ENCODE assay signal across 8 mouse cellular contexts in the genomic region with DNA sequence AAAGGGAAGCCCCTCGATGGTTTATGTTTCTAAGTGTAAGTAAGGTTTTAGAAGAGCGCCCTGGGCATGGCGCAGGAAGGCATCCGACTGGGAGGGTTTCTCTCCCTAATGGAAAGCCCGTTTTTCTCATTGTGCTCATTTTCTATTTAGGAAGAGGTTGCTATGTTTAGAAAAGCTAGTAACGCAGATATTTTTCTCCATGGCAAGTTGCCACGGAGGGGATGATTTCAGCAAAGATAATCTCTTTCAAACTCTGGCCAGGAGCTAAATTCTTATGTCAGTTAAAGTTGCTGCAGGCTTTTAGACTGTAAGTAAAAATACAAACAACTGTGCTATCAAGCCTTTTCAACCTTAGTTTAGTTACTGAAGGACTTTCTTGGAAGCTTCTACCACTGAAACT.
A peak's percentile ranks its signal among the peaks of the same experiment; 100 is the strongest.
DNase-seq lines count a peak whose midpoint lies in the region; ATAC-seq and TF ChIP-seq lines count a peak whose summit lies in the region.

No protein-coding gene starts in this region.

- H3K27ac ChIP-seq in liver, embryonic 11.5 days (ENCODE audit: low read depth, low read length), result 0 out of 2 replicates have a peak overlapping the region, but pooled peaks have one; percentile 8
- H3K27ac ChIP-seq in liver, embryonic 12.5 days, result no peak overlapping the region
- peak overlapping the region; percentile 92 for H3K27ac ChIP-seq in embryonic facial prominence, embryonic 15.5 days (replicated peaks)
- peak overlapping the region; percentile 39; the same call in 1 of the 2 replicates for H3K27ac ChIP-seq in hindbrain, embryonic 16.5 days (ENCODE audit: low read depth, low read length)
- peak overlapping the region; percentile 32; the same call in 1 of the 2 replicates for H3K27ac ChIP-seq in midbrain, postnatal 0 days (ENCODE audit: low read depth, low read length)

- DNase-seq in liver, embryonic 11.5 days (ENCODE audit: low spot score), result no peak
- no peak for DNase-seq in midbrain, postnatal 0 days (ENCODE audit: low spot score)
- DNase-seq in testis, postnatal 14 days (ENCODE audit: low spot score), result no peak
- DNase-seq in spleen, postnatal 36 days (ENCODE audit: low spot score in 2 of 2), result no peak
- no peak for DNase-seq in natural killer cell, adult 2 months (ENCODE audit: low spot score in 2 of 2)

- H3K36me3 ChIP-seq in liver, embryonic 11.5 days (ENCODE audit: control insufficient read depth, insufficient read depth, low read length), result peaks cover 5% of the 10 kb centered on the region; the same call in 1 of the 2 replicates
- peaks cover 20% of the 10 kb centered on the region for H3K36me3 ChIP-seq in liver, embryonic 12.5 days
- peaks cover 4% of the 10 kb centered on the region; the same call in 1 of the 2 replicates for H3K36me3 ChIP-seq in embryonic facial prominence, embryonic 15.5 days
- no peaks in the 10 kb centered on the region for H3K36me3 ChIP-seq in hindbrain, embryonic 16.5 days (ENCODE audit: control insufficient read depth, insufficient read depth, low read length)
- H3K36me3 ChIP-seq in midbrain, postnatal 0 days (ENCODE audit: insufficient read depth, low read length), result no peaks in the 10 kb centered on the region

- no peak for TF ChIP-seq CTCF in midbrain, postnatal 0 days (IDR thresholded peaks at IDR 0.05)

- no peak overlapping the region for H3K4me2 ChIP-seq in liver, embryonic 11.5 days
- H3K4me2 ChIP-seq in liver, embryonic 12.5 days, result no peak overlapping the region
- no peak overlapping the region for H3K4me2 ChIP-seq in embryonic facial prominence, embryonic 15.5 days (replicated peaks)
- H3K4me2 ChIP-seq in hindbrain, embryonic 16.5 days (ENCODE audit: low read length), result no peak overlapping the region
- no peak overlapping the region for H3K4me2 ChIP-seq in midbrain, postnatal 0 days (ENCODE audit: low read depth, low read length, poor library complexity, severe bottlenecking)

- H3K9me3 ChIP-seq in liver, embryonic 11.5 days (ENCODE audit: control insufficient read depth, low read length), result no peaks in the 10 kb centered on the region
- no peaks in the 10 kb centered on the region for H3K9me3 ChIP-seq in liver, embryonic 12.5 days (replicated peaks)
- no peaks in the 10 kb centered on the region for H3K9me3 ChIP-seq in embryonic facial prominence, embryonic 15.5 days (replicated peaks)
- H3K9me3 ChIP-seq in hindbrain, embryonic 16.5 days (ENCODE audit: control insufficient read depth, low read length), result no peaks in the 10 kb centered on the region
- no peaks in the 10 kb centered on the region for H3K9me3 ChIP-seq in midbrain, postnatal 0 days (ENCODE audit: low read length)

- H3K4me3 ChIP-seq in liver, embryonic 11.5 days (ENCODE audit: low read depth, low read length), result no peak overlapping the region
- no peak overlapping the region for H3K4me3 ChIP-seq in liver, embryonic 12.5 days
- no peak overlapping the region for H3K4me3 ChIP-seq in embryonic facial prominence, embryonic 15.5 days (replicated peaks)
- no peak overlapping the region for H3K4me3 ChIP-seq in hindbrain, embryonic 16.5 days (ENCODE audit: low read length)
- no peak overlapping the region for H3K4me3 ChIP-seq in midbrain, postnatal 0 days (ENCODE audit: low read depth, low read length)

- WGBS in liver, embryonic 11.5 days, result 75% methylated on average over 7 of the region's 7 CpGs
- WGBS in liver, embryonic 12.5 days (ENCODE audit: insufficient replicate concordance), result 71% methylated on average over 7 of the region's 7 CpGs
- 27% methylated on average over 7 of the region's 7 CpGs for WGBS in embryonic facial prominence, embryonic 15.5 days
- WGBS in hindbrain, embryonic 16.5 days, result 47% methylated on average over 7 of the region's 7 CpGs
- WGBS in midbrain, postnatal 0 days, result 46% methylated on average over 7 of the region's 7 CpGs

- no peak overlapping the region for H3K9ac ChIP-seq in liver, embryonic 11.5 days (ENCODE audit: low read depth, low read length)
- no peak overlapping the region for H3K9ac ChIP-seq in liver, embryonic 12.5 days
- H3K9ac ChIP-seq in embryonic facial prominence, embryonic 15.5 days, result no peak overlapping the region
- no peak overlapping the region for H3K9ac ChIP-seq in hindbrain, embryonic 16.5 days (ENCODE audit: low read depth, low read length)
- H3K9ac ChIP-seq in midbrain, postnatal 0 days (replicated peaks; ENCODE audit: low read length, poor library complexity, severe bottlenecking), result no peak overlapping the region

- no peaks in the 10 kb centered on the region for H3K27me3 ChIP-seq in liver, embryonic 11.5 days (replicated peaks; ENCODE audit: control insufficient read depth, insufficient read depth, low read length)
- H3K27me3 ChIP-seq in liver, embryonic 12.5 days (replicated peaks), result no peaks in the 10 kb centered on the region
- H3K27me3 ChIP-seq in embryonic facial prominence, embryonic 15.5 days, result no peaks in the 10 kb centered on the region
- no peaks in the 10 kb centered on the region; the same call in 1 of the 2 replicates for H3K27me3 ChIP-seq in hindbrain, embryonic 16.5 days (replicated peaks; ENCODE audit: control insufficient read depth, insufficient read depth, low read length)
- no peaks in the 10 kb centered on the region for H3K27me3 ChIP-seq in midbrain, postnatal 0 days (ENCODE audit: insufficient read depth, low read length)

- no peak for ATAC-seq in liver, embryonic 11.5 days (replicated peaks; ENCODE audit: low FRiP score)
- no peak for ATAC-seq in liver, embryonic 12.5 days
- no peak for ATAC-seq in embryonic facial prominence, embryonic 15.5 days (ENCODE audit: insufficient number of reproducible peaks, low FRiP score, low TSS enrichment, low read depth)
- no peak for ATAC-seq in hindbrain, embryonic 16.5 days
- no peak for ATAC-seq in midbrain, postnatal 0 days (ENCODE audit: low FRiP score)

- H3K4me1 ChIP-seq in liver, embryonic 11.5 days (replicated peaks; ENCODE audit: control insufficient read depth, insufficient read depth, low read length), result peaks cover 4% of the 10 kb centered on the region
- H3K4me1 ChIP-seq in liver, embryonic 12.5 days, result no peaks in the 10 kb centered on the region
- H3K4me1 ChIP-seq in embryonic facial prominence, embryonic 15.5 days, result peaks cover 57% of the 10 kb centered on the region
- H3K4me1 ChIP-seq in hindbrain, embryonic 16.5 days (ENCODE audit: control insufficient read depth, insufficient read depth, low read depth, low read length), result peaks cover 11% of the 10 kb centered on the region
- peaks cover 3% of the 10 kb centered on the region; the same call in 1 of the 2 replicates for H3K4me1 ChIP-seq in midbrain, postnatal 0 days (ENCODE audit: insufficient read depth, low read length)
